Mouse (Mus musculus): ENCODE data around the gene Fam126a.

- no peak for TF ChIP-seq CTCF (IDR thresholded peaks at IDR 0.05; ENCODE audit: control insufficient read depth, insufficient read depth, insufficient replicate concordance, low read depth, low read length)
- no peak for TF ChIP-seq POLR2A (IDR thresholded peaks at IDR 0.05; ENCODE audit: control insufficient read depth, low read depth, low read length)
Measured at GRCm38 (mm10) chr5:23990001-23990400, 40.5 kb downstream of the Fam126a start.

All from testis, adult 2 months (tissue).